Mouse (Mus musculus) CH12F3 (cell line): ENCODE results near the gene Ippk.

Experiments used
- in situ Hi-C: fragments of 300-500 bp; cut with MboI; formaldehyde crosslinking; loops from 2 replicates; pipeline ENCODE4 v1.14.3; 2020; ENCODE audit warnings: low sequenced_read_pairs

Gene Ippk

GRCm38 (mm10) chr13:49428042-49428675 is 7.1 kb downstream of the Ippk start:
- in situ Hi-C loops, result no loop called here

GRCm38 (mm10) chr13:49430529-49430928 is 9.5 kb downstream of the Ippk start:
- in situ Hi-C loops, result no loop called here

- in situ Hi-C loops, result no loop called here
These were observed 12.4 kb downstream of the Ippk start for GRCm38 (mm10) chr13:49433268-49434029.

- in situ Hi-C loops, result no loop called here
These were observed 14.7 kb downstream of the Ippk start for GRCm38 (mm10) chr13:49435745-49436144.

- in situ Hi-C loops, result no loop called here
These were observed 15.1 kb downstream of the Ippk start for GRCm38 (mm10) chr13:49436170-49436569.

GRCm38 (mm10) chr13:49444451-49444850 is 23.4 kb downstream of the Ippk start:
- in situ Hi-C loops, result no loop called here

GRCm38 (mm10) chr13:49449318-49449749 is 28.3 kb downstream of the Ippk start:
- in situ Hi-C loops, result no loop called here

- in situ Hi-C loops, result no loop called here
These were observed 39.2 kb downstream of the Ippk start for GRCm38 (mm10) chr13:49460276-49460675.

- in situ Hi-C loops, result no loop called here
These were observed 39.8 kb downstream of the Ippk start for GRCm38 (mm10) chr13:49460692-49461414.

- in situ Hi-C loops, result no loop called here
These were observed 40.5 kb downstream of the Ippk start for GRCm38 (mm10) chr13:49461458-49462132.

- in situ Hi-C loops, result no loop called here
These were observed 41.9 kb downstream of the Ippk start for GRCm38 (mm10) chr13:49462921-49463320.

- in situ Hi-C loops, result no loop called here
These were observed 44.8 kb downstream of the Ippk start for GRCm38 (mm10) chr13:49465875-49466274.

GRCm38 (mm10) chr13:49466393-49467075 is 45.5 kb downstream of the Ippk start:
- in situ Hi-C loops, result no loop called here

- in situ Hi-C loops, result no loop called here
These were observed 46.5 kb downstream of the Ippk start for GRCm38 (mm10) chr13:49467585-49467984.

GRCm38 (mm10) chr13:49469002-49469401 is 48.0 kb downstream of the Ippk start:
- in situ Hi-C loops, result no loop called here

- in situ Hi-C loops, result no loop called here
These were observed 49.3 kb downstream of the Ippk start for GRCm38 (mm10) chr13:49470319-49470718.

GRCm38 (mm10) chr13:49470806-49471205 is 49.8 kb downstream of the Ippk start:
- in situ Hi-C loops, result no loop called here

GRCm38 (mm10) chr13:49471981-49472675 is 51.1 kb downstream of the Ippk start:
- in situ Hi-C loops, result no loop called here

- in situ Hi-C loops, result no loop called here
These were observed 51.6 kb downstream of the Ippk start for GRCm38 (mm10) chr13:49472676-49473005.

- in situ Hi-C loops, result no loop called here
These were observed 56.8 kb downstream of the Ippk start for GRCm38 (mm10) chr13:49477887-49478286.
